Mouse (Mus musculus): ENCODE measurements at regions not wholly inside any gene's neighbourhood (a gene's known extent, or its start where the extent isn't known, plus 50 kb on each side); places are given as distances from the start of the nearest gene placed in this dataset.

DNA sequence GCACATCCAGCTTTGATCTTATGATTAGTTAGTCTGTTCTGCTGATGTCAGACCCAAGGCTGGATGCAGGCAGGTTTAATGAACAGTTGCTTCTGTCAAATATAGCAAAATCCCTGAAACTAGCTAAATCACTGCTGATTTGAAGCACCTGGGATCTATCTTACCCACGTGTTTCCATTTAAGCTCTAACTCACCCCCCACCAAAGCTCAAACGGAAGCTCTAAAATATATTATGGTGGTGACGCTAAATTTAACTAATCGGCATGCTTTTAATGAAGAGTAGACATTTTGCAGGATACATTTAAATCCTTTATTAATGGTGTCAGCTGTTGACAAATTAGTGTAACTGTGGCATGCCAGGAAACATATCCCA, 241.3 kb upstream of the Pitrm1 start:
- WGBS, result 83% methylated on average over 4 of the region's 4 CpGs
- TF ChIP-seq POLR2A (IDR thresholded peaks at IDR 0.05; ENCODE audit: borderline replicate concordance, control insufficient read depth, low read depth, low read length) (no peak), CTCF (IDR thresholded peaks at IDR 0.05; ENCODE audit: control insufficient read depth, insufficient read depth, low read length) (no peak)
- H3K4me1 ChIP-seq (ENCODE audit: control insufficient read depth, insufficient read depth, low read length), result no peaks in the 10 kb centered on the region
- H3K27ac ChIP-seq (ENCODE audit: control insufficient read depth, insufficient read depth, low read depth, low read length, poor library complexity), result no peak overlapping the region
- no peak overlapping the region for H3K4me3 ChIP-seq (replicated peaks; ENCODE audit: control insufficient read depth, low read depth, low read length)

DNA sequence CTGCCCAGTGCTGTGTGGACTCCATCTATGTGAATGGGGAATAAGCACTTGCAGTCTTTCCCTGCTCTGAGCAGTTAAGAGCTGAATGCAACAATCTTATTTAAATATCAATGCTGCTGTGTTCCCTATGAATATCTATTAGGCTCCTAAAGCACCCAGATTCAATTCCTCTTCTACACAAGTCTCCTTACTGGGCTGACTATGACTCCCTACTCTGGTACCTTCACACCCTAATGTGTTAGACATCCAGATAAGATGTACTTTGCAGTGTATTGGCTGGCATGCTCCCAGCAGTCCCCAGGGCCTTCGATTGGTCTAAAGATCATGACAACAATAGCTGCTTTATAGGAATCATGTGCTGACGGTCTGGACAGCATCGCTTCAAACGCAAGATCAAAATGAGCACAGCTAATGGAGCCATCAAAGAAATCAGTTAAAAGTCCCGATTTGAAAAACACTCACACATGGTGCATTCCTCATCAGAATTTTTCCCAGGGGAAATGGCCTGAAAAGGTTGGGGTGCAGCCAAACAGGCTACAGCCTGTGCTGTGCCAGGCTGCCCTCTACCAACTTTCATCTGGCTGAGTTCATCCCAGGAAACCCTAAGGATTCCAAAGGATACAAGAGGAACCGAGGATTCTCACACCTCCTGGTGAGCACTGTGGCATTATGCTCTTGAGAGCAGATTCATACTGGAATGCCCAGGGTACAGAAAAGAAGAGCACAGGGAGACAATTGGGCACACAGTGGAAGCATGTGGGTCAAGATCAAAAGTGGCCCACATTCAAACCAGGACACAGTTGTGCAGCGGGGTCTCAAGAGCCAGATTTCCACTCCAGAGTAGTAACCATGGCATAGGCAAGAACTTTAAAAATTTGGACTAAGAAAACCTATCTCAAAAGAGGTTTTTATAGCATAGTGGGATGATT, 240.7 kb upstream of the Pitrm1 start:
- Histone ChIP-seq H3K4me3 (replicated peaks; ENCODE audit: control insufficient read depth, low read depth, low read length) (no peak overlapping the region), H3K4me1 (ENCODE audit: control insufficient read depth, insufficient read depth, low read length) (no peaks in the 10 kb centered on the region), H3K27ac (ENCODE audit: control insufficient read depth, insufficient read depth, low read depth, low read length, poor library complexity) (no peak overlapping the region)
- WGBS, result 81% methylated on average over 7 of the region's 7 CpGs
- TF ChIP-seq CTCF (IDR thresholded peaks at IDR 0.05; ENCODE audit: control insufficient read depth, insufficient read depth, low read length) (no peak), POLR2A (IDR thresholded peaks at IDR 0.05; ENCODE audit: borderline replicate concordance, control insufficient read depth, low read depth, low read length) (no peak)

DNA sequence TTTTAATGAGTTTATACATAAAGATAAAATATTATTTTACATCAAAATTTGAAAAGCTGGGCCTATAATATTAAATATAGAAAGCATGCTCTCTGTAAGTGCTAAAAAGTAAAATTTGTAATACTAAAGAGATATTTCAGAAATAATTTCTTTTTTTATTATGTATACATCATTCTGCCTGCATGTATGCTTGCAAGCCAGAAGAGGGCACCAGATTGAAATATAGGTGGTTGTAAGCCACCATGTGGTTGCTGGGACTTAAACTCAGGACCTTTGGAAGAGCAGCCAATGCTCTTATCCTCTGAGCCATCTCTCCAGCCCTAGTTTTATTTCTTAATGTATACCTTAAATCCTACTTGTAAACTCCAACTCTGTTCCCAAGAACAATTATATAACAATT, 231.7 kb upstream of the Pitrm1 start:
- no peak overlapping the region for H3K27ac ChIP-seq (ENCODE audit: control insufficient read depth, insufficient read depth, low read depth, low read length, poor library complexity)
- H3K4me3 ChIP-seq (replicated peaks; ENCODE audit: control insufficient read depth, low read depth, low read length), result no peak overlapping the region
- H3K4me1 ChIP-seq (ENCODE audit: control insufficient read depth, insufficient read depth, low read length), result no peaks in the 10 kb centered on the region
- TF ChIP-seq CTCF (IDR thresholded peaks at IDR 0.05; ENCODE audit: control insufficient read depth, insufficient read depth, low read length), result no peak
- no peak for TF ChIP-seq POLR2A (IDR thresholded peaks at IDR 0.05; ENCODE audit: borderline replicate concordance, control insufficient read depth, low read depth, low read length)

DNA sequence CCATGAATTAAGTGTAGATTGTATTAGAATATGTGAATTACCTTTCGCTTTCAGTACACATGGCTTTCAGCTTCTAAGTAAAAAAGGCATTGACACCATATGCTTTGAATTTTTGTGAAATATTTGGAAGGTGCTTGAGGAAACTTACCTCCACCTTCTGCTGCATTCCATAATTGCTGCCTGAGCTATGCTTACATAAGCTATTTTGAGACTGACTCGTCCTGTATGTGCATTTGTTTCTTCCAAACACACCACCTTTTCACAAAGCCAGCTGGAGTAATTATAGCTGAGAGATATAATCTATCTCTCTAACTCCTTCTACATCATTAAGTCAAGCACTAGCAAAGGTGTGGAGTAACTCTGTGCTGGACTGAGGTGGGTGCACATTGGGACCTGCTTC, 224.0 kb upstream of the Pitrm1 start:
- 78% methylated on average over 2 of the region's 2 CpGs for WGBS
- Histone ChIP-seq H3K4me1 (ENCODE audit: control insufficient read depth, insufficient read depth, low read length) (no peaks in the 10 kb centered on the region), H3K4me3 (replicated peaks; ENCODE audit: control insufficient read depth, low read depth, low read length) (no peak overlapping the region), H3K27ac (ENCODE audit: control insufficient read depth, insufficient read depth, low read depth, low read length, poor library complexity) (no peak overlapping the region)
- TF ChIP-seq POLR2A (IDR thresholded peaks at IDR 0.05; ENCODE audit: borderline replicate concordance, control insufficient read depth, low read depth, low read length) (no peak), CTCF (IDR thresholded peaks at IDR 0.05; ENCODE audit: control insufficient read depth, insufficient read depth, low read length) (no peak)

DNA sequence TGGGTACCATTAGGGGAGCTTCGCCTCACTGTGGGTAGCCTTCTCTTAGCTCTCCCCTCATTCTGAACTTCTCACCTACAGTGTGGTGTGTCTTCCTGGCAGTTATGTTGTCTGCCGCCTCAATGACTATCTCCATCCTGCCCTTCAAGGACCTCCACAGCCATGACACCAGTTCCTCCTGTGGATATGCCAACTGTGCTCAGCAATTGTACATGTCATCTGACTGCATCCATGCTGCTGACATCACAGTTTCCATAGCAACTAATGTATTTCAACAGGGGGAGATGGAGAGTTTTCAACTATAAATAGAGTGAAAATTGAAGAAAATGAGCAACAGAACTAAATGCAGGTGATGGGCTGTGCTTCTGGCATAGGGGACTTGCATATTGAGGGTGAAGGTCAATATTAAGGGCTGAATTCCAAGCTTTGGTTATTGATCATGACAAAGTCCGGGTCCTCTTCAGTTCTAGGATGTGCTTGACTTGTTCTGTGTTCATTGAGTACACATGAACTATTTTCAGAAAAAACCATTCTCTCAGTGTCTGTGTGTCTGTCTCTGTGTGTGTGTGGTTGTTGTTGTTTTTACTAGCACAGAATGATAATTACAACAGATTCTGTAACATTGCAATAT, 217.5 kb upstream of the Pitrm1 start:
- WGBS, result 84% methylated on average over 3 of the region's 3 CpGs
- TF ChIP-seq CTCF (IDR thresholded peaks at IDR 0.05; ENCODE audit: control insufficient read depth, insufficient read depth, low read length), result no peak
- no peak for TF ChIP-seq POLR2A (IDR thresholded peaks at IDR 0.05; ENCODE audit: borderline replicate concordance, control insufficient read depth, low read depth, low read length)
- Histone ChIP-seq H3K27ac (ENCODE audit: control insufficient read depth, insufficient read depth, low read depth, low read length, poor library complexity) (no peak overlapping the region), H3K4me3 (replicated peaks; ENCODE audit: control insufficient read depth, low read depth, low read length) (no peak overlapping the region), H3K4me1 (ENCODE audit: control insufficient read depth, insufficient read depth, low read length) (no peaks in the 10 kb centered on the region; the same call in 1 of the 2 replicates)

DNA sequence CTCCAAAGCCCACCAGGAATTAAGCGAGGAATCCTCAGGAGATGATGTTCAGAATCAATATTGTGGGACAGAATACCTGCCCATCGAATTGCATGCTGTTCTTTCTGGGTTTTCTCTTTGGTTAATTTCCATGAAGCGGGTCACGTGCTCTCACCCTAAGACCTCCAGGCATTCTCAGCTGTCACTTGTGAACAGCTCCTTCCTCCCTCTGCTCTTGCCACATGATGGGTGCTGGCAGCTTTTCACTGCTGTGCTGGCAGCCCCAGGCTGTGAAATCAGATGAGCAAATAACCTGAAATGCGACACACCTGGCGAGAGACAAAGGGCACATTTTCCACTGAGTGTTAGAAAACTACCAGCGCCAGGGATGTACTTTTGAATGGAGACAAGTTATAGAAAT, 207.8 kb upstream of the Pitrm1 start:
- no peaks in the 10 kb centered on the region for H3K4me1 ChIP-seq (ENCODE audit: control insufficient read depth, insufficient read depth, low read length)
- WGBS, result 74% methylated on average over 7 of the region's 7 CpGs
- H3K4me3 ChIP-seq (replicated peaks; ENCODE audit: control insufficient read depth, low read depth, low read length), result no peak overlapping the region
- H3K27ac ChIP-seq (ENCODE audit: control insufficient read depth, insufficient read depth, low read depth, low read length, poor library complexity), result no peak overlapping the region
- no peak for TF ChIP-seq POLR2A (IDR thresholded peaks at IDR 0.05; ENCODE audit: borderline replicate concordance, control insufficient read depth, low read depth, low read length)
- no peak for TF ChIP-seq CTCF (IDR thresholded peaks at IDR 0.05; ENCODE audit: control insufficient read depth, insufficient read depth, low read length)

DNA sequence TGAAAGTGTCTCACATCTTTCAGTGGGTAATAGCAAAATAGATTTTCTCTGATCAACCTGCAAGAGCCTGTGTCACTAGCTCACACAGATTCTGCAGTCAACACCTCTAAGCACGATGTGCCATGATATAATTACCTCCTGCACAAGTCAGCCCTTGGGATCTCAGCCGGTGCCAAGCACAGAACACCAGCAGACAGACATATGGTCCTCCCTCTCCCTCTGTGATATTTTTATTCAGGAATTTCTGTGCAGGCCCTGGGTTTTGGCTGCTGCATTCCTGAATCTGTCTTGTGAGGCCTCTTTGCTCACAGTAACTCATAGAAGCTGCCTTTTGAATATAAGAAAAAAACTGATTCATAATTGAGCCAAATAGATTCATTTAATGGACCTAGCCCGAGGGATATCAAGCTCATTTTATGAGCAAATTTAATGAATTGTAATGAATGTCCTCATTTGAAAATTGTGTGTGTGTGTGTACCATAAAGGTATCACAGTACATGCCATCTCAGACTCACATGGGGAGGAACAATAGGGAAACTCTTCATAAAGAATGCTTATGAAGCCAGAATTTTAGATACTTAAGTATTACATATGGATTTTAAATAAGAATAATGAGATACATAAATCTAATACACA, 206.7 kb upstream of the Pitrm1 start:
- 78% methylated on average over 3 of the region's 3 CpGs for WGBS
- no peak for TF ChIP-seq POLR2A (IDR thresholded peaks at IDR 0.05; ENCODE audit: borderline replicate concordance, control insufficient read depth, low read depth, low read length)
- no peak for TF ChIP-seq CTCF (IDR thresholded peaks at IDR 0.05; ENCODE audit: control insufficient read depth, insufficient read depth, low read length)
- H3K4me3 ChIP-seq (replicated peaks; ENCODE audit: control insufficient read depth, low read depth, low read length), result no peak overlapping the region
- H3K27ac ChIP-seq (ENCODE audit: control insufficient read depth, insufficient read depth, low read depth, low read length, poor library complexity), result no peak overlapping the region
- no peaks in the 10 kb centered on the region for H3K4me1 ChIP-seq (ENCODE audit: control insufficient read depth, insufficient read depth, low read length)

DNA sequence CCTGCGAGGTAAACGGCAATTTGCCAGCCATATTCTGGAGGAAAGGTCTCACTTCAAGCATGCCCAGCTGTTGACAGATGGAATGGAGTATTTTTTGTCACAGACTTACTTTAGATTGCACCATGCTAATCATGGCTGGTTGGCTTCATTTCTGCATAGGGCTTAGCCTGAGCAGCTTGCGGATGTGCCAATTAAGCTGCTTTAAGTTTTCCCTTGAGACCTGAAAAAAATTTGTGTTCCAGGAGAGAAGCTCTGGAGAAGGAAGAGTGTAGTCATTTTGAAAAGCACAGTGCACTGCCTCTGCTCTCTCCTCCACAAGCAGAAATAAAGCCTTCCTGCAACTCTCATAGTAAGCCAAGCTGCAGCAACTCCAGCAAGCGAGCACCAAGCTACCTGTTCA, 182.8 kb upstream of the Pitrm1 start:
- no peaks in the 10 kb centered on the region for H3K4me1 ChIP-seq (ENCODE audit: control insufficient read depth, insufficient read depth, low read length)
- TF ChIP-seq POLR2A (IDR thresholded peaks at IDR 0.05; ENCODE audit: borderline replicate concordance, control insufficient read depth, low read depth, low read length), result no peak
- TF ChIP-seq CTCF (IDR thresholded peaks at IDR 0.05; ENCODE audit: control insufficient read depth, insufficient read depth, low read length), result no peak
- WGBS, result 88% methylated on average over 4 of the region's 4 CpGs
- no peak overlapping the region for H3K4me3 ChIP-seq (replicated peaks; ENCODE audit: control insufficient read depth, low read depth, low read length)
- H3K27ac ChIP-seq (ENCODE audit: control insufficient read depth, insufficient read depth, low read depth, low read length, poor library complexity), result no peak overlapping the region

Data from bone marrow, adult 2 months (tissue).